Mouse (Mus musculus) C2C12 (cell line): Measurements from ENCODE around the gene Gucy1b2.

Experiments
- CTCF ChIP-seq: IDR thresholded peaks from one replicate; pipeline ENCODE4 v1.5.1; 2011; ENCODE audit not compliant: control insufficient read depth, insufficient read depth, insufficient read length
- USF1 ChIP-seq: IDR thresholded peaks from one replicate; pipeline ENCODE4 v1.6.1; 2011; ENCODE audit warnings: low read depth, mild to moderate bottlenecking, control low read depth, moderate library complexity

- TF ChIP-seq CTCF = no peak
- no peak for TF ChIP-seq USF1
Observed at GRCm38 (mm10) chr14:62453276-62453675, 2.8 kb downstream of the Gucy1b2 start.
